Mouse (Mus musculus) E14TG2a.4 (cell line): ENCODE data around the gene Susd5.

Experiments used
- CTCF ChIP-seq: conservative IDR thresholded peaks from 2 replicates; pipeline ENCODE4 v1.5.1; 2014; ENCODE audit warnings: low read length
- NANOG ChIP-seq: IDR thresholded peaks from 2 replicates; pipeline ENCODE4 v1.6.1; 2014; ENCODE audit warnings: borderline replicate concordance, low read length, mixed read lengths
- POU5F1 ChIP-seq: IDR thresholded peaks from 2 replicates; pipeline ENCODE4 v1.6.1; 2014; ENCODE audit warnings: low read length, borderline replicate concordance

- TF ChIP-seq CTCF (no peak), POU5F1 (no peak), NANOG (no peak)
Measured at GRCm38 (mm10) chr9:114007850-114008350, 49.0 kb upstream of the Susd5 start.
